Mouse (Mus musculus): ENCODE data around the gene Ifitm6.

- no peak for TF ChIP-seq CTCF (IDR thresholded peaks at IDR 0.05; ENCODE audit: extremely low read depth, insufficient read length, insufficient replicate concordance, low read depth, low read length)
- TF ChIP-seq POLR2A (IDR thresholded peaks at IDR 0.05; ENCODE audit: low read depth, low read length): no peak
Observed at GRCm38 (mm10) chr7:141055785-141056184, 38.1 kb upstream of the Ifitm6 start.
